Mouse (Mus musculus) urinary bladder, adult 2 months (tissue): Measurements from ENCODE around the gene Ccdc85b. TPM values are rescaled to one million over a fixed set of nuclear protein-coding genes. Genes with fewer than 3 reads are reported as not detected.
A peak's percentile ranks its signal among the peaks of the same experiment; 100 is the strongest.
"Not testable (repeated sequence)": the region's sequence is repeated elsewhere in the genome, so short reads cannot be mapped to it uniquely, and the experiment has no call there.

Source experiments
- DNase-seq: peaks from one replicate; pipeline ENCODE4 v3.0.0; 2022; ENCODE audit warnings: low spot score
- polyA plus RNA-seq: library from polyadenylated mRNA; depleted of rRNA; stranded (reverse); fragments of >200 nt; gene quantifications from 2 replicates; pipeline ENCODE4 v1.2.3, GENCODE M21; 2012; rRNA removed

Ccdc85b gene
- polyA plus RNA-seq, result 11.3 and 15.1 TPM in 2 replicates

- no peak for DNase-seq
These were observed at the start of gene Ccdc85b for GRCm38 (mm10) chr19:5457746-5458442. Gene Ccdc85b (minus strand): TSS chr19:5457894.

- no peak for DNase-seq
These were observed 46.0 kb upstream of the Ccdc85b start, which contains the start of gene 1700020D05Rik for GRCm38 (mm10) chr19:5503687-5504086. Gene 1700020D05Rik (minus strand): TSS chr19:5503787.

- DNase-seq, result no peak
These were observed 42.7 kb upstream of the Ccdc85b start for GRCm38 (mm10) chr19:5500330-5500875.

- no peak for DNase-seq
These were observed 38.3 kb upstream of the Ccdc85b start for GRCm38 (mm10) chr19:5496052-5496370.

- no peak for DNase-seq
These were observed 37.8 kb upstream of the Ccdc85b start for GRCm38 (mm10) chr19:5495353-5496051.

GRCm38 (mm10) chr19:5494314-5494713, 36.6 kb upstream of the Ccdc85b start:
- DNase-seq, result no peak

GRCm38 (mm10) chr19:5493301-5493721, 35.6 kb upstream of the Ccdc85b start:
- not testable (repeated sequence) for DNase-seq

- no peak for DNase-seq
These were observed 34.9 kb upstream of the Ccdc85b start for GRCm38 (mm10) chr19:5492641-5493040.

- peak; percentile 73 for DNase-seq
These were observed 33.4 kb upstream of the Ccdc85b start for GRCm38 (mm10) chr19:5490898-5491708.

- peak; percentile 88 for DNase-seq
These were observed 32.7 kb upstream of the Ccdc85b start, which contains the start of gene Cfl1 for GRCm38 (mm10) chr19:5490313-5490897. Gene Cfl1 (plus strand): TSS chr19:5490455.

- DNase-seq, result not testable (repeated sequence)
These were observed 32.0 kb upstream of the Ccdc85b start for GRCm38 (mm10) chr19:5489721-5490120.

GRCm38 (mm10) chr19:5488878-5489571, 31.3 kb upstream of the Ccdc85b start:
- DNase-seq, result peak; percentile 85

- peak; percentile 99 for DNase-seq
These were observed 30.3 kb upstream of the Ccdc85b start, which contains the start of gene Mus81 for GRCm38 (mm10) chr19:5487768-5488550. Gene Mus81 (minus strand): TSS chr19:5488402.

- no peak for DNase-seq
These were observed 29.1 kb upstream of the Ccdc85b start for GRCm38 (mm10) chr19:5486771-5487170.

- no peak for DNase-seq
These were observed 28.6 kb upstream of the Ccdc85b start for GRCm38 (mm10) chr19:5486286-5486685.

GRCm38 (mm10) chr19:5485821-5486220, 28.1 kb upstream of the Ccdc85b start:
- DNase-seq, result no peak

- DNase-seq, result no peak
These were observed 27.7 kb upstream of the Ccdc85b start for GRCm38 (mm10) chr19:5485371-5485770.

- DNase-seq, result no peak
These were observed 26.8 kb upstream of the Ccdc85b start for GRCm38 (mm10) chr19:5484496-5484895.

GRCm38 (mm10) chr19:5483386-5484359, 26.0 kb upstream of the Ccdc85b start:
- no peak for DNase-seq
